Mouse (Mus musculus) c-Kit-positive CD71-positive TER-119-positive erythroid progenitor cells, embryonic 14.5 days (primary cell): ENCODE results near the gene Spaca9.

Experiments used
- DNase-seq: peaks from one replicate; pipeline ENCODE4 v3.0.0-alpha.2; 2013; ENCODE audit warnings: low spot score

Gene Spaca9

GRCm38 (mm10) chr2:28665818-28666217, 33.7 kb downstream of the Spaca9 start:
- no peak for DNase-seq

GRCm38 (mm10) chr2:28662891-28663290, 36.6 kb downstream of the Spaca9 start:
- no peak for DNase-seq

GRCm38 (mm10) chr2:28656216-28656615, 43.3 kb downstream of the Spaca9 start:
- DNase-seq: no peak

- no peak for DNase-seq
Observed at GRCm38 (mm10) chr2:28654295-28654694, 45.2 kb downstream of the Spaca9 start.

GRCm38 (mm10) chr2:28653351-28653750, 46.2 kb downstream of the Spaca9 start:
- DNase-seq: no peak

- DNase-seq: no peak
Observed at GRCm38 (mm10) chr2:28650526-28650925, 49.0 kb downstream of the Spaca9 start.

GRCm38 (mm10) chr2:28643081-28643480, 56.4 kb downstream of the Spaca9 start:
- no peak for DNase-seq
